Comparison of ENCODE assay signal across 10 mouse cellular contexts in genomic region chr7:107568971-107569370, GRCm38 (mm10). TPM values are rescaled to one million over a fixed set of nuclear protein-coding genes. Genes with fewer than 3 reads are reported as not detected.
DNase-seq lines count a peak whose midpoint lies in the region; ATAC-seq and TF ChIP-seq lines count a peak whose summit lies in the region.
"Had no signal": no experiment of that assay in that cellular context is flagged by ENCODE, and none has a peak within 500 bp of the region (broad histone marks: within the 10 kb centered on the region; RNA-seq: fewer than 3 reads in every experiment).

No protein-coding gene starts in this region.

- TF ChIP-seq EP300 in stomach, postnatal 0 days (optimal IDR thresholded peaks at IDR 0.05), result no peak

- H3K27me3 ChIP-seq in heart, embryonic 15.5 days, result no peaks in the 10 kb centered on the region
- H3K27me3 ChIP-seq in intestine, postnatal 0 days (replicated peaks; ENCODE audit: control insufficient read depth, insufficient read depth, low read length), result no peaks in the 10 kb centered on the region
- H3K27me3 ChIP-seq in stomach, postnatal 0 days (ENCODE audit: control insufficient read depth, insufficient read depth, low read length), result no peaks in the 10 kb centered on the region

- H3K4me3 ChIP-seq in heart, embryonic 15.5 days, result 0 out of 2 replicates have a peak overlapping the region, but pooled peaks have one; percentile 10
- no peak overlapping the region for H3K4me3 ChIP-seq in intestine, postnatal 0 days (ENCODE audit: low read depth, low read length)
- H3K4me3 ChIP-seq in stomach, postnatal 0 days (ENCODE audit: low read depth, low read length), result peak overlapping the region; percentile 19

- no peak overlapping the region for H3K27ac ChIP-seq in heart, embryonic 15.5 days
- no peak overlapping the region for H3K27ac ChIP-seq in intestine, postnatal 0 days (ENCODE audit: low read depth, low read length)
- H3K27ac ChIP-seq in stomach, postnatal 0 days (replicated peaks), result no peak overlapping the region

- no peaks in the 10 kb centered on the region for H3K4me1 ChIP-seq in heart, embryonic 15.5 days (replicated peaks)
- H3K4me1 ChIP-seq in intestine, postnatal 0 days (replicated peaks; ENCODE audit: control insufficient read depth, insufficient read depth, low read length), result no peaks in the 10 kb centered on the region
- no peaks in the 10 kb centered on the region for H3K4me1 ChIP-seq in stomach, postnatal 0 days (replicated peaks; ENCODE audit: control insufficient read depth, insufficient read depth)

- no peak for DNase-seq in heart, postnatal 4 days
- peak; percentile 11 for DNase-seq in ovary, postnatal 36 days (ENCODE audit: low spot score)
- no peak for DNase-seq in ovary, adult 18-20 months (ENCODE audit: low spot score)
- no peak for DNase-seq in stomach, postnatal 0 days (ENCODE audit: low spot score)
- DNase-seq in layer of hippocampus, adult 8-10 months (ENCODE audit: low spot score in 2 of 2), result no peak
- DNase-seq: adrenal gland, postnatal 10 days; thymus, adult 18-20 months had no signal

- no peak for ATAC-seq in heart, embryonic 15.5 days (replicated peaks; ENCODE audit: insufficient number of reproducible peaks, insufficient read depth, low FRiP score, low read depth)
- ATAC-seq in intestine, postnatal 0 days, result no peak
- ATAC-seq in stomach, postnatal 0 days (ENCODE audit: low FRiP score, low TSS enrichment), result no peak
- no peak for ATAC-seq in activated CD4-positive, CD25-positive, alpha-beta regulatory T cell, adult 4 months

- TF ChIP-seq CTCF in intestine, postnatal 0 days (IDR thresholded peaks at IDR 0.05; ENCODE audit: low read depth), result peak; percentile 20; the same call in 1 of the 2 replicates
- no peak for TF ChIP-seq CTCF in stomach, postnatal 0 days (IDR thresholded peaks at IDR 0.05; ENCODE audit: low read depth)

- peak overlapping the region; percentile 35 for H3K4me2 ChIP-seq in heart, embryonic 15.5 days
- H3K4me2 ChIP-seq in intestine, postnatal 0 days (replicated peaks; ENCODE audit: low read depth), result peak overlapping the region; percentile 35
- H3K4me2 ChIP-seq in stomach, postnatal 0 days (replicated peaks; ENCODE audit: low read depth), result peak overlapping the region; percentile 47

- 49% methylated on average over 4 of the region's 4 CpGs for WGBS in heart, embryonic 15.5 days
- WGBS in intestine, postnatal 0 days, result 40% methylated on average over 4 of the region's 4 CpGs
- 47% methylated on average over 4 of the region's 4 CpGs for WGBS in stomach, postnatal 0 days

- H3K9ac ChIP-seq in heart, embryonic 15.5 days, result no peak overlapping the region
- no peak overlapping the region for H3K9ac ChIP-seq in intestine, postnatal 0 days (ENCODE audit: low read depth, low read length)
- H3K9ac ChIP-seq in stomach, postnatal 0 days (ENCODE audit: low read length), result no peak overlapping the region

- no peaks in the 10 kb centered on the region for H3K36me3 ChIP-seq in heart, embryonic 15.5 days
- no peaks in the 10 kb centered on the region for H3K36me3 ChIP-seq in intestine, postnatal 0 days (ENCODE audit: control insufficient read depth, insufficient read depth)
- H3K36me3 ChIP-seq in stomach, postnatal 0 days (ENCODE audit: control insufficient read depth, insufficient read depth, low read length), result no peaks in the 10 kb centered on the region

- H3K9me3 ChIP-seq in heart, embryonic 15.5 days (replicated peaks), result no peaks in the 10 kb centered on the region
- H3K9me3 ChIP-seq in intestine, postnatal 0 days (ENCODE audit: control insufficient read depth), result no peaks in the 10 kb centered on the region
- H3K9me3 ChIP-seq in stomach, postnatal 0 days (ENCODE audit: control insufficient read depth, low read length), result no peaks in the 10 kb centered on the region

RNA-seq across cellular contexts. Expression of gene Olfml1, which starts 1.7 kb away (rescaled TPM):
- polyA plus RNA-seq in heart, embryonic 15.5 days (2015; fragmentation: Nextera tagmentation; extraction: Ambion mirVana), result 6.8 and 9.5 TPM in 2 replicates
- total RNA-seq in heart, postnatal 4 days (2021), result 1 to 10 TPM; 7.8 to 8.4 TPM
- 7.3 and 7.4 TPM in 2 replicates for polyA plus RNA-seq in intestine, postnatal 0 days (2015; fragmentation: Nextera tagmentation; extraction: Ambion mirVana)
- polyA plus RNA-seq in stomach, postnatal 0 days (2015; fragmentation: Nextera tagmentation; extraction: Ambion mirVana), result 10.2 and 11.0 TPM in 2 replicates
- 10 to 100 TPM; 16.1 to 20.2 (median 17.3) TPM for total RNA-seq in layer of hippocampus, adult 8-10 months (2022)
- not detected for polyA plus RNA-seq in activated CD4-positive, CD25-positive, alpha-beta regulatory T cell, adult 4 months (2017; shearing (Covaris generic))

RNA-seq across cellular contexts. Expression of gene Ppfibp2, which starts 26.0 kb away (rescaled TPM):
- 4.4 and 5.2 TPM in 2 replicates for polyA plus RNA-seq in heart, embryonic 15.5 days (2015; fragmentation: Nextera tagmentation; extraction: Ambion mirVana)
- 10 to 100 TPM; 12.7 to 13.3 TPM for total RNA-seq in heart, postnatal 4 days (2021)
- polyA plus RNA-seq in intestine, postnatal 0 days (2015; fragmentation: Nextera tagmentation; extraction: Ambion mirVana), result 9.8 and 10.7 TPM in 2 replicates
- polyA plus RNA-seq in stomach, postnatal 0 days (2015; fragmentation: Nextera tagmentation; extraction: Ambion mirVana), result 17.8 and 19.2 TPM in 2 replicates
- 10 to 100 TPM in 3 of 4 experiments, 1 to 10 TPM in 1; 7.6 to 10.9 (median 10.7) TPM for total RNA-seq in layer of hippocampus, adult 8-10 months (2022)
- under 1 TPM; 0.31 to 0.44 TPM for polyA plus RNA-seq in activated CD4-positive, CD25-positive, alpha-beta regulatory T cell, adult 4 months (2017; shearing (Covaris generic))

RNA-seq across cellular contexts. Expression of gene 5330417H12Rik, which starts 56.0 kb away (rescaled TPM):
- not detected in 2 replicates for polyA plus RNA-seq in heart, embryonic 15.5 days (2015; fragmentation: Nextera tagmentation; extraction: Ambion mirVana)
- total RNA-seq in heart, postnatal 4 days (2021), result not detected
- not detected in 2 replicates for polyA plus RNA-seq in intestine, postnatal 0 days (2015; fragmentation: Nextera tagmentation; extraction: Ambion mirVana)
- not detected in 2 replicates for polyA plus RNA-seq in stomach, postnatal 0 days (2015; fragmentation: Nextera tagmentation; extraction: Ambion mirVana)
- total RNA-seq in layer of hippocampus, adult 8-10 months (2022), result not detected
- not detected for polyA plus RNA-seq in activated CD4-positive, CD25-positive, alpha-beta regulatory T cell, adult 4 months (2017; shearing (Covaris generic))
- total RNA-seq: adrenal gland, postnatal 10 days had no signal
